Mouse (Mus musculus): ENCODE measurements at regions not wholly inside any gene's neighbourhood (a gene's known extent, or its start where the extent isn't known, plus 50 kb on each side); places are given as distances from the start of the nearest gene placed in this dataset.

DNA sequence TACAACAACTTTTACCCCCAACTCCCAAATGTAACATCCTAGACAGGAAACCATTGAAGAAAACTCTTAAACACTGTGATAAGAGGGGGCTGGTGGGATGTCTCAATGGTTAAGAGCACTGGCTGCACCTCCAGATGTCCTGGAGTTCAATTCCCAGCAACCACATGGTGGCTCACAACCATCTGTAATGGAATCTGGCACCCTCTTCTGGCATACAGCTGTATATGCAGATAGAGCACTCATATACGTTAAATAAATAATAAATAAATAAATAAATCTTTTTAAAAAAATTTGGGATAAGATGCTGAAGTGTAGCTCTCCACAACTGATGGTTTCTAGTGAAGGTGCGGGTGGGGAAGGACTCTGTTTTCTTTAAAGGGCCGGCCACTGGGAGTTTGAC lies 69.3 kb downstream of the Kctd15 start:
- no peak for DNase-seq (ENCODE audit: low spot score)

DNA sequence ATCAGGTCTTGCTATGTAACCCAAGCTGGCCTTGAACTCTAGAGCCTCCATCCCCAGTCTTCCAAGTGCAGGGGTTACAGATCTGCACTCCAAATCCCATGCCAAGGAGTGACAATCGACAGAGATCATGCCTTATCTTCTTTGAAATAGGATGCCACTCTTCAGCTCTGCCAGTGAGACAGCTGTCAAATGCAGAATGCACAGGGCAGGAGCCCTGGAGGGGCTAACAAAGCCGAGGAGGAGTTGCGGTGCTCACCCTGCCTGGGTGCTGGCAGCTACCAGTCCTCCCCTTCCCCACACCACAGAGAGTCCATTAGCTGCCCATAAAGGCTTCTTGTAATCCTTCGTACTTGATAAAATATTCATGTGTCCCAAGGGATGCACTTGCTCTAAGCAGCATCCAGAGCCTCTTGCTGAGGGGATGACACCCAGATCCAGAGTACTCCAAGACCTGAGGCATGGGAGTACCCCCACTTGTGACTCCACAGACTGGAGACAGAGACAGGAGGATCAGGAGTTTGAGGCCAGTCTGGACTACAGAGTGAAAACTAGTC lies 71.1 kb downstream of the Kctd15 start:
- no peak for DNase-seq (ENCODE audit: low spot score)

DNA sequence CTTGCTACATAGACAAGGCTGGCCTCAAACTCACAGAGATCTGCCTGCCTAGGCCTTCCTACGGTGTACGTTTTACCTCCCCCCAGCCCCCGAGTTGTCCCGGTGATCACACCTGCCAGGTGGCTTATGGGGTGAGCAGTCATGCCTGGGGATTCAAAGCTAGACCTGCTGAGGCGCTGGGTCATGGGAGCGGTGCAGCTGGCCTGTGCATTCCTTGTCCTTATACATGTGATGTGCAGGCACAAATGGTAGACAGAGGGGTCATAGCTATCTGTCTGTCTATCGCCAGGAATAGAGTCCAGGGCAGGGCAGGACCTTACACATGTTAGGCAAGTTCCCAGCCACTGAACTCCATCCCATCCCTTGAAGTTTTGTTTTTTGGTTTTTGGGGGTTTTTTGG lies 71.7 kb downstream of the Kctd15 start:
- no peak for DNase-seq (ENCODE audit: low spot score)

DNA sequence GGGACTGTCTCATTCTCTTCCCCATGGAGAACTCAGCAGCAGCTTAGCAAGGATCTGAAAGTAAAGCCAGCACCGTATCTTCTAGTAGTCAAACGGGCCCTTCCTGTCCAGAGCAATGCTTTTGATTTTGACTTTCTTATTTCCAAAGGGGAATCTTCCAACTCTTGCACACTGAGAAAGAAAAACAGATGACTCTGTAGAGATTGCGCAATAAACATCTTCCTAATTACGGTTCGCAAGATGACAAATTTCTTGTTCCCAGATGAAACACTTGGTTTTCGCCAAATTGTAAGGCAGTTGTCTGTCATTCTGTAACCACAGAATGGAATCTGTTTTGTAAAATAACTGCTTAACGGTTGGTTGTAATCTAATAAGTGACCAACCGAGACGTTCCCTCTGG lies 75.7 kb downstream of the Kctd15 start:
- DNase-seq (ENCODE audit: low spot score) = no peak

DNA sequence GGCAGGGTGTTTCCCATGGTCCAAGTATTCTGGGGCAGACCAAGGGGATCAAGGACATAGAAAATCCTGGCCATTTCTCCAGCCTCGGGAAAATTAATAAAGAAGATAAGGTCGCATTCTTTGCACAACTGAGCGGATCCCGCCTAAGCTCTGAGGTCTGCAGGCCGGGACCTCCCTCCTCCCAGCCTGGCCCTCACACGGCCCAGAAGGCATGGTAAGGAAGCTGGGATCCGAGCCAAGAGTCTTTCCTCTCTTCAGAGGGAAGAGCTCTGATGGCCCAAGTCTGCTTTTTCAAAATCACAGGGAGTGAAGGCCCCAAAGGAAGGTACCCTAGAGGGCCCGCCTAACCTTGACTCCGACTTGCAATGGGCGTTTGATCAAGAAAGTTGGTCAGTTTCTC lies 85.2 kb downstream of the Kctd15 start:
- DNase-seq (ENCODE audit: low spot score) = no peak

DNA sequence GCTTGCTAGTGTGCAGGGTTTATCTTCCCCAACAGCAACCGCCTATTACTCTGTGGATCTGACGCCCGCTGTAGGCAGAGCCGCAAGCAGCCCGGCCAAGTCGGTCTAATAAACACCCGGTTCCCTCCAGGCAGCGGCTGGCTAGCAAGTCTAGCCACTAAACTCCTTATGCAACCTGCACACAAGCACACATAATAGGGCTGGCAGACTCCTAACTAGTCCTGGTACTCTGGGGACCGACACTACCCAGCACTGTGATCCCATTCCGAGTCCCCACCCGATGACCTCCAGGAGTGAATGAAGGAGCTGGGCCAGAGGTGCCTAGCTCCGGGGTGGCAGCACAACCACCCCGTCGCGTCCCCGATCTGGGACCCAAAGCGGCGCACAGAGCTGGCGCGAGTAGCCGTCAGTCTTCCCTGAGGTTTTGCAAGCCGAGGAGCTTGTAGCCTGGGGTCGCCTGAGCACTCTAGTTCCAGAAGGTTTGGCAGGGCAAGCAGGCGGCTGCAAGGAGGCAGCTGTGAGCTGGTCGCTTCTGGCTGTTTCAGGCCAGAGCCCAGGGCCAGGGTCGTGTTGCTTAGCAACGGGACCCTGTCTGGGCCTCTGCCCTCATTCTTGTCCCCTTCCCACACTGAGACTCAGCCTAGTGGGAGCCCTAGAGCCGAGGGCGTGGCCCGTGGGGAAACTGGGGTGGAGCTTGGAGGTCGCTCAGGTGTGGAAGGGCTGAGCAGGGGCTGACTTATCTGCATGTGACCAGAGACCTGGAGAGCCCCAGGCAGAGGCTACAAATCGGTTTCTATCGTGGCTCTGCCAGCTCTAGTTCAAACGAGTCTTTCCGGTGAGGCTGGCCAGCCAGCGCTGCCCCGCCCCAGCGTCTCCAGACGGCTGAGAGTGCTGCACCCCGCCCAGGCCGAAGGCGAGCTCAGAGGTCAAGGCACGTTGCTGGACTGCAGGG lies 86.1 kb downstream of the Kctd15 start:
- peak; percentile 88 for DNase-seq (ENCODE audit: low spot score)

DNA sequence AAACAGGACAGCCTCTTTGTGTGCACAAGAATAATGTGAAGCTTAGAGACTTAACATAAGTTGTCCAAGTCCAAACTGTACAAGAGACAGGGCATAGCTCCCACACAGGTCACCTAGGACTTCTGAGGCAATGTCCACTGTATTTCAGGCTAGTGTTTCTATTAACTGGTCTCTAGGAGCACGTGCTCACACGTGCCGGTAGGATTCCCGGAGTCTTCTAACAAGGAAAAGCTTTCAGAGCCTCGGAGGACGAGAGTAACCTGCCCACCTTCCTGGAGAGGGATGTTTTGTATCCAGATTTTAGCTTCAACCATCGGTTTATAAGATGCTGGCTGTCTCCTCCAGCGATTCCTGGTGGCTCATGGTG lies 86.8 kb downstream of the Kctd15 start:
- DNase-seq (ENCODE audit: low spot score) = no peak

DNA sequence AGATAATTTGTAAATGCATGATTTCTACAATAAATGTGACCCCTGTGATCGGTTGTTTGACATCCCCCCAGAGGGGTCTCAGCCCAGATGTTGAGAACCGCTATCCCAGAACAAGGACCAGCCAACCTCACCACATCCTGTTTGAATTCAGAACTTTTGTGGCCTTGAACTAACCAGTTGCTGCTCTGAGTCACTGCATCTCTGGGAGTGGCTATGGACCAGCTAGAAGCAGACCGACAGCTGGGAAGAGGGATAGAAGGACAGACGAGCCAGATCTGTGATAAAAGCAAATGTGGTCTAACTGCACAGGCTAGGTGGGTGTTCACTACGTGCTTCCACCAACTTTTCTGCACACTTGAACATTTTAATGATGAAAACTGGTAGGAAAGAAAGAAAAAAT lies 89.0 kb downstream of the Kctd15 start:
- DNase-seq (ENCODE audit: low spot score) = no peak

DNA sequence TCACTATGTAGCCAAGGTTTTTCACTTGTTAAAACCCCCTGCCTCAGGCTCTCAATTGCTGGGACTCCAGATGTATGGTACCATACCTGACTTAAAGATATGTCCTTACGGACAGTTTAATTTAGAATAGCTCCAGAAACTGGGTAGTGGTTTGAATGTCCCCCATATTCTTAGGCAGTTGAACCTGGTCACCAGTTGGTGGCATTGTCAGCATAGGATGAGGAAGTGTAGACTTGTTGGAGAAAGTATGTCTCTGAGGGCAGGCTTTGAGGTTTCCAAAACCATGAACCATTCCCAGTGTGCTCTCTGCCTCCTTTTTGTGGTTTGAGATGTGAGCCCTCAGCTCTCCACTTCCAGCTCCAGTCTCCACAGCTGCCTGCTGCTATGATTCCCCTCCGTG lies 94.4 kb downstream of the Kctd15 start:
- DNase-seq (ENCODE audit: low spot score) = no peak

DNA sequence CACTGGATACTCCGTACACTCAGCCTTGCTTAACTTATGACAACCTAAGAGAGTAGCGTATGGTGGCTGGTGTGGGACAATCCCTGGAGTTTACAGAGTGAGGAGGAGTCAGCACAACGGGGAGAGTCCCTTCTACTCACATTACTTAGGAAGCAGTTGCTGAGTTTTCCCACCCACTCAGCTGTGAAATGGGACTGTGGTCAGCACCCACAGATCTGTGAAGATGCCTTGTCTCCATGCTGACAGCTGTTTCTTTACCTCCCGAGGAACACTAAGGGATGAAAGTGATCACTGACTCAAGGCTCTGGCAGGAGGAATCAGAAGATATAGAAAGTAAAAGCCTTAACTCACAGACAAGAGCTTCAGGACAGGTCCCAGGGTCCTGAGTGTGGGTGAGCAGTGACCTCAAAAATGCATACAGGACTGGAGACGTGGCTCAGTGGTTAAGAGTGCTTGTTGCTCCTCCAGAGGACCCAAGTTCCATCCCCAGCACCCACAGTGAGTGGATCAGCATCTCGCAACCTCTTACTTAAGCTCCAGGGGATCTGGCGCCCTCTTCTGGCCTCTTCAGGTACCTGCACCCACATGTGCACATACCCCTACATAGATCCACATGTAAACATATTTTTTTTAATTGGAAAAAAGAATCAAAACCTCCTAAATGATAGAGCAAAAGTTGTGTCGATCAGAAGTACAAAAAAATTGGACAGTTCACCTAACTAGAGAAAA lies 97.8 kb downstream of the Kctd15 start:
- no peak for DNase-seq (ENCODE audit: low spot score)

DNA sequence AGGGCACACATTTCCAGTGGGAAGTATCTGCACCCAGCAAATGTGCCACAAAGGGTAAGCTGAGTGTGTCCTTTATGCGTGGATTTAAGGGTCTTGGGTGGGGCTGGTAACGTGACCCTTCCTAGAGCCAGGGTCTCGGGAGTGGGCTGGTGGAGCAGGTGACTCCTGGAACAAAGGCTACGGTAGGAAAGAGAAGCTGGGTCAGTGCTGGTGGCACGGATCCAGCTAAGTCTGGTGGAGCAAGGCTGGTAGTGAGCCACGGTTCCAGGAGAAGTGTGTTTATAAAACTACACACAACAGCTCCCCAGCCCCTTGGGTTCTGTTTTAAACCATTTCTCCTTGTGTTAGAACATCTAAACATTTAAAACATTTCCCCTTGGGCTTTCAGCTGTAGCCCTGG lies 101.3 kb downstream of the Kctd15 start:
- DNase-seq (ENCODE audit: low spot score) = no peak

DNA sequence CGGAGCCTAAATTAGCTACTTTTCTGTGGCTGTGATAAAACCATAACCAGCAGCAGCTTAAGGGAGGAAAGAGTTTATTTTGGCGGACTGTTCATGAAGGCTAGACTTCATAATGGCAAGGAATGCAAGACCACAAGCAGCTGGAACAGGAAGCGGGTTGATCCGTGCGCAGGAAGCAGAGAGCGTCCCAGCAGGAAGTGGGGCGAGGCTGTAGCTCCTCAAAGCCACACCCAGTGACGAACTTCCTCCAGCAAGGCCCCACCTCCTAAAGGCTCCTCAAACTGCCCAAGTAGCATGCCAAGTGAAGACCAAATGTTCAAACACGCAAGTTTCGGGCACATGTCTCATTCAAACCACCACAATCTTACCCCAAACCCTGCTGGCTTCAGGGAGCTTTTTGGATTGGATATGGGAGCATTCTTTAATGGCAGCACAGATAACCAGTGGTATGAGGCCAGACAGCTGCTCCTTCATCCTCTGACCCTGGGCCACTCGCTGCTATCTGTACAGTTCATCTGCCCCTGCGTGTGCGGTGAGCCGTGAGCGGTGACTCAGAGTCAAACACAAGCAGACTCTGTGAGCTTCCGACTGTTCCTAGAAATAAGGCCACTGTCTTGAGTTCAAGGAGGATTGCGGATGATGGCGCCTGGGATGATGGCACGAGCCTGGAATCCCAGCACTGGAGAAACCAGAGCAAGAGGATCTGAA lies 109.8 kb downstream of the Kctd15 start:
- DNase-seq (ENCODE audit: low spot score) = no peak

DNA sequence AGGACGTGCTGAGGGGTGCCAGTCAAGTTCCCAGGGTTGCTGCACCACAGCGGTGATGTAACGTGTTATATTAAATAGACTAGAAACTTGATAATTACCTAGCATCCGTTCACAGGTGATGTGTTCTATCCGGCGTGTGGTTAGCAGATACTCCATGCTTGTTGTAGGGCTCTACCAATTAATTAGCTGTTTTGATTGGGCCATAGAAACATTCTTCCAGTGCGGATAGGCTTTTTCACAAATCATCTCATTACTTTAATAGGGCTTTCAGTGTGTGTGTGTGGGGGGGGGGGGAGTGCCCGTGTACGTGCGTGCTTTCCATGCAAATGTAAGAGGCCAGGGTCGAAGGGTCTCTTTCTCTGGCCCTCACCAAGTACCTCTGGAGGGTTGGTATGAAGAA lies 110.6 kb downstream of the Kctd15 start:
- DNase-seq (ENCODE audit: low spot score) = no peak

DNA sequence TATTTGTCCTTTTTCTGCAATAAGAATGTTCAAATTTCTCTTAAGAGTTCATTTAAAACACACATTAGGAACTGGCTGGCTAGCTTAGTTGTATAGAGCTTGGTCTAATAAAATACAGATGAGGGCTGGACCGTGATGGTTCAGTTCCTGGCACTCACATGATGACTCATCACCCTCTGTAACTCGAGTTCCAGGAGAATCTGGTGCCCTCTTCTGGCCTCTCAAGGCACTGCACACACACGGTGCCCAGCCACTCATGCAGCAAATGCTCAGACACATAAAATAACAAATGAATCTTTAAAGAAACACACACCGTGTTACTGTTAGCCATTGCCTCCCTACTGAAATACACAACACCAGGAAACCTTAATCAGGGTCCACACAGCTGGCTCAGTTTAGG lies 114.6 kb downstream of the Kctd15 start:
- DNase-seq (ENCODE audit: low spot score) = no peak

DNA sequence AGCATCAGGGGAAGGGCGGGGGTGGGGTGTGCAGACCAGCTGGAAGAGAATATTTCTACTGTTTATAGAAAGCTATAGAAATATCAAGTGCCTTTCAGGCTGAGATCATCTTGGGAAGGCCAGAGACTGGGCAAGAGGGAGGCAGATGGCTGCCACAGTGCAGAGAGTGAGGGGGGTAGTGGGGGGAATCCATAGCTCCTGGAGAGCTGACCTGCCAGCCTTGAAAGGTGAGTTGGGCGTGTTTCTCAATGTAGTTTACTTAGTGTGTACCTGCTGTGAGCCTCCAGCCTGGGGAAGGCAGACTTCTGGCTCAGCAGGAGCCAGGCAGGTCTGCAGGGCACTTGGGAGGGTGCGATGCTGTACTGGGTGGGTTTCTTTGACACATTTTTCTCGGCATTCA lies 115.5 kb downstream of the Kctd15 start:
- DNase-seq (ENCODE audit: low spot score) = no peak

DNA sequence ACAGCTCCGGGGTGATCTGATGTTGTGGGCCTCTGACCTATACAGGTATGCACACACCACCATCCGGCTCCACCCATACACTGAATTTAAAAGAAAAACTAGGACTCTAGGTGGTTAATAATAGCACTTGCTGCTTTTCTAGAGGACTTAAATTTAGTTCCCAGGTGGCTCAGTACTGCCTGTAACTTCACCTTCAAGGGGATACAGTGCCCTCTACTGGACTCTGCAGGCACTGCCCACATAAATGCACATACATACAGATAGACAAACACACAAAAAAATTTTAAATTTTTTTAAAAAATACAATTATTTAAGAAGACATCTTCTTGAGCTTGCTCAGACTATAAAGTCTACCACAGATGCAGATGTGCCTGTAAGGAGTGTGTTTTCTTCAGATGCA lies 116.7 kb downstream of the Kctd15 start:
- no peak for DNase-seq (ENCODE audit: low spot score)

DNA sequence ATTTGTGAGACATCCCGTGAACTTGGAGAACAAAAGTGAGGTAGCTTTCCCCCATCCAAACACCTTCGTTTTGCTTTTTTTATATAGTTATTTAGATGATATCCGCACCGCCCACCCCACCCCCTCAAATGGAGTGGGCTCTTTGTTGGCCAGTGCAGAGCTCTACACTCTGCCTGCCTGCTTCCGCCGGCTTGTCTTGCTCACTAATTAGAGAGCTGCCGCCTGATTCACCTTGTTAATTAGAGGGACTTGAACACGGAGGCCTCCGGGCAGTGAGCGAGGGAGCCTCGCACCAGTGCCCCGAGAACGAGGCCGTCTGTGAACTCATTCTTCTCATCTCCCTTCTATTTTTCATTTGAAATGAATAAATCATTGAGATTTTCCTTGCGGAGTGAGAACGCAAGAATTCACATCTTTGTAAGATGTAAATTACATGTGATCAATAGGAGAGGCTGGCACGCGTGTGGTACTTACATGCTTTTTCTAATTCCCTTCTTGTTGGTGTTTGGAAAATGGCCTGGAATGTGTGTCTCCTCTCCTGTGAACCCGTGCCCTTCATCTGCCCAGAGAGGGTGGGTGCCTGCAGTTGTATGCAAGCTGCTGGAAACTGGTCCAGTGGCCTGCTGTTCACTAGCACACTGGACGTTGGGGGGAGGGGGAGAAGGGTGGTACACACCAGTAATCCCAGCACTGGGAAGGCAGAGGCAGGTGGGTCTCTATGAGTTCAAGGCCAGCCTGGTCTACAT lies 118.0 kb downstream of the Kctd15 start:
- no peak for DNase-seq (ENCODE audit: low spot score)

DNA sequence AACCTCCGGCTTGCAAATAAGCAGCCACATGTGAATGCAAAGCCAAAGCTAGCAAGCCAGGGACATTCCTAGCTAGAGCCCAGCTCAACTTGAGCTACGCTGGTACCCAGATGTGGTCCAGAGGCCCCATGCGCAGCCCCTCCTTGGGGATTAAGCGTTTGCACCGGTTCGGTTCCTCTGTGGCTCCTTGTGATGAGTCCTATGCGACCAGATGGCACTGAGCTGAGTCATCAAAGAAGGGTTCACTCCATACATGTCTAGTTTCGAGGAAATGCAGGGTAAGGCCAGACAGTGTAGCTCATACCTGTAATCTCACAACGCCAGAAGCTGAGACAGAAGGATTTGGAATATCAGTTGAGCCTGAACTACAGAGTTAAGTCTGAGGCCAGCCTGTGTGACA lies 119.4 kb downstream of the Kctd15 start:
- no peak for DNase-seq (ENCODE audit: low spot score)

DNA sequence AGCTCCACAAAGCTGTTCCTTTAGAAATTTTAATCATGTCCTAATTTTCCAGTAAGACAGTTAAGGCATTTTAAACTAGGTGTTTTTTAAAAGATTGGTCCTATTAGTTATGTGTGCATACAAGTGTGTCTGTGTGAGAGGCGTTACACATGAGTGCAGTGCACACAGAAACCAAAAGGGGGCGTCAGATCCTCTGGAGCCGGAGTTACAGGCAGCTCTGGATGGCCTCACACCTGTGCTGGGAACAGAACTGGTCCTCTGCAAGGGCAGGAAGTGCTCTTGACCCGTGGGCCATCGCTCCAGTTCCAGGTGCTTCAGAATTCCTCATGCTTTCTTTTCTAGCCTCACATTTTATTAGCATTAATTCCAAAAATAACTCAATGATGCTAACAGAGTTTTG lies 122.3 kb downstream of the Kctd15 start:
- no peak for DNase-seq (ENCODE audit: low spot score)

DNA sequence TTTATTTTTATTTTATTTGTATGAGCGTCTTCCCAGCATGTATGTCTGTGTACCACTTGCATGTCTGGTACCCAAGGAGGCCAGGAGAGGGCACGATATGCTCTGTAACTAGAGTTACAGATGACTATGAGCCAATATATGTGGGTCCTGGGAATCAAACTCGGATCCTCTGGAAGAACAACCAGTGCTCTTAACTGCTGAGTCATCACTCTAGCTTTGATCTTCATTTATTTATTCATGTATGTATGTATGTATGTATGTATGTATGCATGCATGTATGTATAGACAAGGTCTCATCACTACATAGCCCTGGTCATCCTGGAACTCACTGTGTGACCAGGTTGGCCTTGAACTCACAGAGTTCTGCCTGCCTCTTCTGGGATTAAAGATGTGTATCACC lies 124.9 kb downstream of the Kctd15 start:
- DNase-seq (ENCODE audit: low spot score) = no peak

DNA sequence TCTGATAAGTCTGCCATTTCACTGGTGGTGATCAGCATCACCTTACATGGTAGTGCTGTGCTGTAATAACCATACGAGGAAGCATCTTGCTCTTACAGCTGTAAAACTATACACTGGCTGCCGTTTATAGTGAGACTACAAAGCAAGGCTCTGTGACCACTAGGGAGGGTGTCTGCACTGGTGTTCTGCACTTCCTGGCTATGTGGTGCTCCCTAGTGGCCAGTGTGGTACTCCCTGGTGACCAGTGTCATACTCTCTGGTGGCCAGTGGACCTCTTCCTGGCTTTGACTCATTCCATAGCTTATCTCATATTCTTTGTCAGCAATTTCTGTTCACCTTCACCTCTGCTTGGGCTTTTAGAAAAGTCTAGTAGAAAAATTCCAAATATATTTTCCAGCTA lies 114.7 kb upstream of the Lsm14a start:
- no peak for DNase-seq (ENCODE audit: low spot score)

DNA sequence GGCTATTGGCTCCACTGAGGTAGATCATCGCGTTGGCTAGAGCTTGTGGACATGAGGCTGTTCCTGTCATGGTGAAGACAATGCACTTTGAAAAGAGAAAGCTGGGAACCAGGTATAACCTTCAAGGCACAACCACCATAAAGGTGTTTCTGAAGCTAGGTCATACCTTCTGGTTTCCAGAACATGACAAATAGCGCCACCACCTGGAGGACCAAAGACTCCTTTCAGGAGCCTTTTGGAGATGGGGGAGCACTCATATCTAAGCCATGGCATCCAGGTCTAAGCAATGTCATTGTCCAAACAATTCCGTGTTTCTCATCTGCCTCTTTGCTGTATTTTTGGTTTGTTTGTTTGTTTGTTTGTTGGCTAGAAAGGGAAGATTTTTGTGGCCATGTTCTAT lies 113.7 kb upstream of the Lsm14a start:
- DNase-seq (ENCODE audit: low spot score) = no peak

Data from embryo, embryonic 10 days (tissue).